Mouse (Mus musculus) E14TG2a.4 (cell line): ENCODE measurements around the gene Dyrk4.

Experiments used
- CTCF ChIP-seq: conservative IDR thresholded peaks from 2 replicates; pipeline ENCODE4 v1.5.1; 2014; ENCODE audit warnings: low read length
- NANOG ChIP-seq: IDR thresholded peaks from 2 replicates; pipeline ENCODE4 v1.6.1; 2014; ENCODE audit warnings: borderline replicate concordance, low read length, mixed read lengths

DNA sequence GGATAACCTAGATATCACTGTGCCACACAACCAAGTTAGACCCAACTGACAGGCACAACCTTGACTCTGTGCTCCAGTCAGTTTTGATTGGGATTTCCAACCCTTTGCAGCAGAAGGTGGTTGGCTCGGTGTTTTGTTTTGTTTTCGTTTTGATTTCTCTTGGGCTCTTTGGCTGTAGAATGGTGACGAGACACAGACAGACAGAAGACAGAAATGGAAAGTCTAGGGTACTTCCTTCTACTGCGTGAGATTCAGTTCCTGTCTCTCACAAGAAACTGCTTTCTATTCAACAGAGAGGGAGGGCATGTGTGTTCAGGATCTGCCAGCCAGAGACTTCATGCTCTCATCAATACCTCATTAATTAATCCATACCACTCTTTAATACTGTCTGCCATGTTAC is 10.9 kb downstream of the Dyrk4 start:
- TF ChIP-seq CTCF = no peak
- TF ChIP-seq NANOG = no peak
